Mouse (Mus musculus) kidney, adult 18-20 months (tissue): Measurements from ENCODE around the gene Tmem236.

Source experiments
- DNase-seq: peaks from one replicate; pipeline ENCODE4 v3.0.0; 2021

The Tmem236 gene

DNA sequence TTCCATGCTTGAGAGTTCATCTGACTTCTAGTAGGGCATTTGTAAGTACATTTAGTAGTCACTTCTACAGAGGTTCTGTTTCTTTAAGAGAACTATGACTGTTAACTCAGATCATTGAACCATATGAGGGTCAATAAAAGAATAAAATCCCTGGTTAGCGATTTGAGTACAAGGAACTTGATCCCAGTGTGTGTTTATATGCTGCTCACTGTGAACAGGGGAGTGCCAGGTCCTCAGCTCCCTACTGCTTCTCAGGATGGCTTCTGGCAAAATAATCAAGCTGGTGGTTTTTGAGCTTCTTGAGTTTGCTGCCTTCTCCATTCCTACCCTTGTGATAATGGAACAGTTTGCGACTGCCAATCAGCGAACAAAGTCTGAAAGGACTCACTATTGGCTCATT is at the start of gene Tmem236:
Tmem236 (plus strand) TSS at position 190 of the 400 bp plus-strand sequence.
- DNase-seq: no peak

DNA sequence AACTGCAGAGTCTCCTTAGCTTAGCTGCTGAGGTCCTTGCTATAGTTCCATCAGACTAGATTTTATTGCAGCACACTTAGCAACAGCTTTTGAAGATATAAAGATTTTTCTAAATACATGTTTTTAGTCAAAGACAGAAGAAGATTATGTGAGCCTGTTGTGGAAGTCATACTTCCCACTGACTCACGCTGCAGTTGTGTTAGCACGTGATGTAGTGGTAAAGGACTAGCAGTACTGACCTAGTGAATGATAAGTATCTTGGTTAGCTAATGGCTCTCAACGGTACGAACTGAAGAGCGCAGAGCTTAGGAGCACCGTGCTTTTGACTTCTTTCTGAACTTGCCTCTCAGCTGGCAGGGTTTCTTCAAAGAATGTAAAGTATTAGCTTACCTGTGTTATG is 47.9 kb upstream of the Tmem236 start:
- no peak for DNase-seq

DNA sequence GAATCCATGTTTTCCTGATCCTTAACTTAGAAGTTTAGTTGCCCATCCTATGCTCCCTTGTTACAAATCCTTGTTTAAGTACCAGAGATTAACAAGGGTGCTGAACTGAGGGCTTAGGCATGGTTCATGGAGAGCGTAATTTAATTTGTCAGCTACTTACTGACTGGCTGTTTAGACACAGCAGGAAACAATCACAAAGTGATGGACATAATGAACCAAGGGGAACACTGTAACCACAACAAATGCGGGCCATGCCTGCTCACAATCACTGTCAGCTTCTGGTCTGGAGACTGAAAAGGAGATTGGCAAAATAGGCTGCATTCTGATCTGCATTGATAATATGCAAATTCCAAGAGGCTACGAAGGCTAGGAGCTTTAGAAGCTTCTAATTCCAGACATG is 46.7 kb upstream of the Tmem236 start:
- no peak for DNase-seq

DNA sequence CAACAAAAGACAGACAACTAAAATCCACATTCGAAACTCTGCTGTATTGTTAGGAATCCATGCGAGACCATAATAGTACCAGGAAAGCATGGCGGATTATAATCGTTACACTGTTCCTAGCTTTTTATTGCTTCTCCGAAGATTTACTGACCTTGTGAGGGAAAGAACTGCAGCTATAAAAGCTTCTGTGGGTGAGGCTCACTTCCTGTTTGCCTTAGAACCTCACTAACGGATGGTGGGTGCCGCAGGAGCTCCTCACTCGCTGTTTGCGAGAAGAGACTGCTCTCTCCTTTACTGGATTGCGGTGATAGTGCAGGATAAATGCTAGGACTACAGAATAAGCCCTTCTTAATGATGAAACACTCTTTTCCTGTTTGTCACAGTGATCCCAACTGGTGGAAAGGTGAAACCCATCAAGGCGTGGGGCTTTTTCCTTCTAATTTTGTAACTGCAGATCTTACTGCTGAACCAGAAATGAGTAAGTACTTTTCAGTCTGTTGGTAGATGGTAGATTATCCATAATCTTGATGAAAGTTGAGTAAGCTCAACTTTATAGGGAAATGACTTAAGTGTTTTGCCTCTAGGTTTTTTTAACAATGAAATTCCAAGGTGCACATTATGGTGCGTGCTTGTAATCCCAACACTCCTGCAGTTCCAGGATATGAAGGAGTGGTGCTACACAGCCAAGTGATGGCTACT is 43.5 kb upstream of the Tmem236 start:
- DNase-seq: no peak

DNA sequence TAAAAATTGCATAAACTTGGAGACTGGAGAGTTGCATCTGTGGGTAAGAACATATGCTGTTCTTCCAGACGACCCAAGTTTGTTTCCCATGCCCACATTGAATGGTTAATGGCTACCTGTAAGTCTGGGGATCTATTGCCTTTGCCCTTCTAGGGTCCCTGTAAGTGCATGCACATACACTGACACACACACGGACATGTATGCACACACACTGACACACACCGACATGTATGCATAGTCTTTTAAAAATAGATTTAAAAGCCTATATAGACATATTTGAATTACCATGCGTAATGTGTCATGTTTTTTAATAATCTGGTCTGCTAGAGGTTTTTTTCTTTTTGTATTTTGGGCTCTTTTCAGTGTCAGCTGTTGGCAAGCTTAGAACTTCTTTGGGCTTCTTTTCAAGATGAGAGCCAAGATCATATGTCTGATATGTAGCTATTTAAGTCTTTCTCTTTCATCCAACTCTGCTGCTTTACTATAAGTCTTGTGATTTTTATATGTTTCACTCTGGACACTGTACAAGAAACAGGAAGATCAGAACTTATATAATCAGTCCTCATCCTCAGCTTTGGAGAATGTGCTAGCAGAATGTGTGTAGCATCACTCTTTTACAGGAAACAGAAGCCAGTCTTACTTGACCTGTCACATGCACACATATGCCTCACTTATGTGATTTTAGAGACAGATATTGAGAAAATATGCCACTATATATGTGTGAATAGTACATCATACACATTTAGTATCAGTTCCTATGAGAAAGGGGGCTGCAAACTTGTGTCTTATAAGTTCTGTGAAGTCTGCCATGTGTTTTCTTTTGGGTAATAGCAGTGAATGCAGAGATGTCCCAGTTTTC is 41.6 kb upstream of the Tmem236 start:
- DNase-seq: no peak

DNA sequence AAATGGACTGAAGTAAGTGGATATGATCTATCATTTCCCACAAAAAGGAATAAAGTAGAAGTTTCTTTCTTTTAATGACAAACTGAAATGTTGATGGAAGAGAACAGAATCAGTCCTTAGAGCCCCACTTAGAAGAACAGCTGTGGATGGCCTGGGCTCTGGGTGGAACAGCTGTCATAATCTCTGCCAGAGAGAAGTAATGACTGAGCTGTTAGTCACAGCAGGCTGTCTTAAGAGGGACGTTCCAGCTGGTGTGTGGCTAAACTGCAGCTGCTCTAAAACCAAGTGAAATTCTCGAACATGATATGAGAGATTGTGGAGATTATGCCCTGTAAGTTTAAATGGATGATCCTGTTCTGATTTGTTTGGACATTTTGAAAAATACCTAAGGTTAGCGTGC is 37.4 kb upstream of the Tmem236 start:
- no peak for DNase-seq

DNA sequence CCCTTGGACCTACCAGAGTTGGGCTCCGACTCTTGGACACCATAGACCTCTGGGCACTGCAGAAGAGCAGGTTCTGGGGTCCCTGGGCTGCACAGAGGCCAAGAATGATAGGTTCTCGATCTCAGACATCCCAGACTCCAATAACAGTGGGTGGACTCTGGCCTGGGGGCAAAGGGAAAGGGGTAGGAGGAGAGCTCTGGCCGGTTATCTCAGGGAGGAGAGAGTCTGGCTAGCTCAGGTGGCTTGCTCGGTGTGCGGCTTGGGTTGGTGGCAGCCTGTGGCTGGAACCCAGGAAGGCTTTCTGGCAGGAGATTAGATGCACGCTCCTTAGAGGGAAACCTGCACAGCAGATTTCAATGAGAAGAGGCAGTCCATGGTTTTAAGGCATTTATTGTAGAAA is 34.7 kb upstream of the Tmem236 start:
- no peak for DNase-seq

DNA sequence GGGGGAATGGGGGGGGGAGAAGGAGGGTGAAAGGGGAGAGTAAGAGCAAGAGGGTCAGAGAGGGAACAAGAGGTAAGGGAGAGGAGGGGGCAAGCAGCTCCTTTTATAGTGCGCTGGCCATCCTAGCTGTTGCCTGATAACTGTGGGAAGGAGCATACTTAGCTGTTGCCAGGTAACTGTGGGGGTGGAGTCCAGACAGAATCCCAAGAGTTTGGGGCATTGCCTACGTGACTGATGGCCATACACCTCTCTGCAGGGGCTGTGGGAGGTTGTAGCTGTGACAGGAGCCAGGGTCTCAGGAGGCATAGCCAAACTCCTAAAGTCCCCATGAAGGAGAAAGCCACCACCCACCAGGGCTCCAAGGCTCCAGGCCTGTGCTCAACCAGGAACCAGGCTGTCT is 34.3 kb upstream of the Tmem236 start:
- no peak for DNase-seq

DNA sequence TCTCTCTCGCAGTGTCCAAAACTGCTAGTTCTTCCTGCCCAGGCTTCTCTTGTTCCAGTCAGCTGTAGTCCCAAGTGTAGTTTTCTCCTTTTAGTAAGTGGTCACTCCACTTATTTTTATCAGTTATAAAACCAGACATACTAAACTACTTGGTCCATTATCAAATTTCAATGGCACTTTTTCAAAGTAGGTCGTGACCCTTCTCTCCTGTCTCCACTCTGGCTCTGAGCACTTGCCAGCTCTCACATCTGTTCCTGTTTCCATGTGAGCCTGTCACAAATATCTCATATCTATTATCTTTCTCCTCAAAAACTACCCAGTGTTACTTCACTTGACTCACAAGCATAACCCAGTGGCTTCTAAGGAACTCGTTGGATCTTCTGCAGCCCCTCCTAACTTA is 29.0 kb upstream of the Tmem236 start:
- DNase-seq: no peak

DNA sequence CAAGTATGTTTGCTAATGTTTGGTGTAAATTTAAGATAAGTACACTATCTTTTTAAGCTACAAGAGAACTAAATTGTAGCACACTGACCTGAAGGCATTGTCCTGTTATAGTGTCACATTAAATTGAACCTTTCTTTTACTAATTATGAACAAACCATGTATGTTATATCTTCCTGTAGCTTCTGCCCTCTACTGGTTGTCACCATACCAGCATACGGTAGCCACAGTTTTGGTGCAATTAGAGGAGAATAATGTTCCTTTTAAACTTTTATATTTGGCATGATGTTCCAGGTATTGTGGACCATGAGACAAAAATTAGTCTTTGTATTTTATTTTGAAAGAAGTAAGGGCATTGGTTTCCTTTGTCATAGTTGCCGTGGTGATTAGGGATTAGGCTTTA is 27.4 kb upstream of the Tmem236 start:
- DNase-seq: no peak

DNA sequence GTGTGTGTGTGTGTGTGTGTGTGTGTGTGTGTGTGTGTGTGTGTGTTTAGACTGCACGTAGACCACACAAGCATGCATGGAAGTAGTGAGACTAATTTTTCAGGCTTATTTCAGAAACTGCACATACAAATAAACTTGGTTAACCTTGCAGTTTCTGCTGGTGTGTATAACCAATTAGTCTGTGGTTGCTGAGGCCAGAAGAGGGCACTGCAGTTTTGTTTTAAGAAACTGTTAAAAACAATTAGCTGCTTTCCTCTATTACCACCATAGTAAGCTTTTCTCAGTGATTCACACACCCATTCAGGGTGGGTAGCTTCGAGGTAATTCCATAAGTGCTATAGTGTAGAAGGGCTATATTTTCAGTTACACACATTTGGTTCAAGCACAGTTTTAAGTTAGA is 23.5 kb upstream of the Tmem236 start:
- no peak for DNase-seq

DNA sequence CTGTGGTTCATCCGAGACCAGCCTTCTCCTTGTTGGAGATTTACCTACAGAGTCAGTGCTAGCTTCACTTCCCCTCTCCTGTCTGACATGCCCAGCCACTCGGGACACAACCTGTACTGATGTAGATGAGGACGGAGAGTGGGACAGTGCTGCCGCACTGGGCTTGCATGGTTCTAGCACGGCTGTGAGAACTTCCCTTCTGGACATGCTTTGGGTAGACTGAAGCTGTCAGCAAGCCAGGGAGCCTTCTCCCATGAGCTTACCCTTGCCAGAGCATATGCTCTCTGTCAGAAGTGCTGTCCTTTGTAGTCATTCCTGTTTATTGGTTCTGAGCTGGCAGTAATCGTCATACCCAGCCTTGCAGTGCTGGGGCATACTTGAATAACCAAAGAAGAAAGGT is 22.5 kb upstream of the Tmem236 start:
- DNase-seq: no peak

DNA sequence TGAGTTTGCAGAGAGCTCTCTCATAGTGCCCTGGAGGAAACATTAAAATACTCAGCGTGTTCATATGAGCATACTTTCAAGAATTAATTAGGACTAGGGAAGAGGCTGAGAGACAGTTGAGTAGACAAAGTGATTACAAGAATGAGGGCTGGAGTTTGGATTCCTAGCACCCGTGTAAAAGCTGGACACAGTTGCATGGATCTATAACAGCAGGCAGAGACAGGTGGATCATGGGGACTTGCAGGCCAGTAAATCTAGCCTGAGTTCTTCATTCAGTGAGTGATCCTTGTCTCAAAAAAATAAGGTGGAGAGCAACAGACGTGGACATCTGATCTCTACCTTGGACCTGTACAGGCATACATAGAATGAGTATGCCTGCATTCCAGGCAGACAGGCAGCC is 15.3 kb upstream of the Tmem236 start:
- no peak for DNase-seq

DNA sequence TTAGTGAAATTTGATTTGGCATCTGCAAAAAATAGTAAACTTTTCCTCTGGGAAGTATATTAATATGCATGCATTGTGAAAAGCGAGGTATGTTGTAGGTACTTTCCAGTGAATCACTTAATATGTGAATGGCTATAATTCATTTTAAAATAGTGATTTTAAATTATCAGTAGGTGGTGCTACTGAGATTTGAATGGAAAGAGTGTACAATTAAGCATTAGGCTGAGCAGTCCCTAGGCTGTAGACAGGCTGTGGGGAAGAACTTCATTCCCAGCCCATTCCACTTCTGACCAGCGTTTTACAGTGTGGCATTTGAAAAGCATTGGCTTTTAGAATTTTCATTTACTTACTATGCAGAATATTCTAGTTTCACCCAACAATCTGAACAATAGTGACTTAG is 14.6 kb upstream of the Tmem236 start:
- no peak for DNase-seq

DNA sequence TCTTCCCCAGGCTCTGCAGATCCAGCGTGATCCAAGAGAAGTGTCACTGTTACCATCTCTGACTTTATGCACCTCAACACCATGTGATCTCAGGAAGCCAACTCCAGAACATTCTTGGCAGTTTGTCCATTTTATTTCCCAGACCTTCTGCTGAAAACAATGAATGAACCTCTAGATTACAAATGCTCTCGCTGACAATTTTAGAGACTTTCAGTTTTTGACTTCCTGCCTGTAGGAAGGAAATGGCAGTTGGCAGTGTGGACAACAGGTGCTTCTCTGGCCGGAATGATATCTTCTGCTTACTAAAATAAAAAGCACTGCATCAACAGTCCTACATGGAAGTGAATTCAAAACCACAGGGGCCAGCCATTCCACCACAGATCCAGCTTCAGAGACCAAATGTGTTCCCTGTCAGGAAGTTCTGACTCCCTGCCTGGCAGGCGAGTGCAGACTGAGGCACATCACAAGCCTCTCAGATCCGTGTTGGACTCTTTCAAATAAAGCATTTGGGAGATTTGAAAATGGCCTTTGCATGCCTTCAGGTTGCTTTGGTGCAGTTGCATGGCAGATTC is 9.8 kb upstream of the Tmem236 start:
- no peak for DNase-seq

DNA sequence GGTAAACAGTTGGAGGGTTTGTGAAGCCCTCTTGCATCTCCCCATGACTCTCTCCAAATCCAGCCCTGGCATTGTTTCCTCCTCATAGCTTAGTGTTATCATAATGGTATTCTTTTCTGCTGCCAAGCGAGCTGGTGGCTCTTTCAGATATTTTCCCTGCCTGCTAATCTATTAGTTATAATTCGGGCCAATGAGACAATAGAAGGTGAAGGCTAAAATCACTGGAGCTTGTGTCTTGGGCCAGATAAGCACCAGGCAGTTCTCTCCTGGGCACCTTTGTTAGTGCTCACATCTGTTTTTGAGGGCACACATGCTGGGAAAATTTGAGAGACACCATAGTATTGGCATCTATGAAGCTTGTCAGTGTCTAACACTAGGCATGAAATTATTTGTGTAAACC is 9.3 kb upstream of the Tmem236 start:
- no peak for DNase-seq

DNA sequence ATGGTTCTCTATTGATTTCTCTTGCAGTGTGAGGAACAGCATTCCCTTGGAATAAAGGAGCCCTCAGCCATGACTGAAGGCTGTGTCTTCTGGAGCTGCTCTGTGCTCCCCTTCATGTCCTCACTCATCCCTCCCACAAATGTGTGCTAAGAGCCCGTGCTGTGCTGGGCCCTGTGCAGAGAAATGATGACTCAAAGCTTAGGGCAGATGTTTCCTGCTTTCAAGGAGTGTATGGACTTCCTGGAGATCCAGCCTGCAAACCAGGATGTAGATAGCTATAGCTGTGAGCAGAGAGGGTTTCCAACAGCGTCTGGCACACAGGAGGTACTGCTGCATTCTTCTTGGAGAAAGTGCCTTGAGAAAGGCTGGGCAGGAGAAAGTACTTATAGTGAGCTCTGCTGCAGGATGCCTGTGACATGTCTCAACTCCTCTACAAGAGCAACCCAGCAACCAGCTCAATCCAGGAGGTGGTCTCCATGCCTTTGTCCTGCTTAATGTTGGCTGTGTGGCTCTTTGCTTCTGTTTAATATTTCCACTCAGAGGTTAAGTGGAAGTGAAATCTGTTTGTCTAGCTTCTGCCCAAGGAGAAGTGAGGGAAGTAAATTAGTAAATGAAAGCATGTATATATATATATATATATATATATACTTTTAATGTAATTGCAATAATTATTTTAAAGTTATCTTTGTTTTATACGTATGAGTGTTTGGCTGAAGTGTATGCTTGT is 8.5 kb upstream of the Tmem236 start:
- no peak for DNase-seq

DNA sequence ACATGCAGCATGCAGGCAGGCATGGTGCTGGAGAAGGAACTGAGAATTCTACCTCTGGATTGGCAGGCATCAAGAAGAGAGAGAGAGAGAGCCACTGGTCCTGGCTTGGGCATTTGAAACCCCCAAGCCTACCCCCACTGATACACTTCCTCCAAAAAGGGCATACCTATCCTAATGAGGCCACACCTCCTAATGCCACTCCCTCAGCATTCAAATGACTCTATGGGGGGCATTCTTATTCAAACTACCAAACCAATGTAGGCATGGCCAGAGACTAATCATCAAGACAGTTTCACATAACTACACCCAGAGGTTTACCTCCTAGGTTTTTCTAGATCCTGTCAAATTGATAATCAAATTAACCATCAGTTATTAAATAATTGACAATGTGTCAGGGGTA is 6.6 kb upstream of the Tmem236 start:
- DNase-seq: no peak

DNA sequence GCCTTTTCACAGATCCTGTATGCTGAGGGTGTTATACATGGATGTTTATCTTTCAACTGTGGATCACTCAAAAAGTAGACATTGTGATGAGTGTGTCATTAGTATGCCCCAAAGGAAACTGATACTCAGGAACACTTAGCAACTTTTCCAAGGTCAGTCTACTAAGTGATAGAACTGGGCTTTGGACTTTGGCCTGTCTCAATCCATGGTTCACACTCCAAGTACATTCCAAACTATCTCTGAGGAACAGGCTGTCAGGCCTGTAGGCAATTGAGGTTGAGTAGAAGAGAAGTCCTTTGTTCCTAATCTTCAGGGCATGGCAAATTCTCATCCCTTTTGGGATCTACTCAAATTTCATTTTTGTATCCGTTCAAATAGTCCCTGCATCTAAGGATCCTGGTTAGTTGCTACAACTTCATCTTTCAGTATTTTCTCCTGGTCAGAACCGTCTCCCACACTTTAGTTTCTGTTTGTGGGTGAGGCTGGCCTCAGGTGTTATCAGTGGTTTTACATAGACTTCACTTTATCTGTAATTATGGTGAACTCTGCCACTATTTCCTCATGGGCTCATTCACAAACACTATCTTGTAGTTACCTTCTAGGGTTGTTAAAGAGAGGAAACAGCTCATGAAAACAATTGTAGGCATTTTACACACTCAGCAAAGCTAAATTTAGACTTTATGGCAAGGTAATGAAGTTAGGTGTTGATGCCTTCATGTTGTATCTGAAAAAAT is 2.3 kb downstream of the Tmem236 start:
- DNase-seq: no peak

DNA sequence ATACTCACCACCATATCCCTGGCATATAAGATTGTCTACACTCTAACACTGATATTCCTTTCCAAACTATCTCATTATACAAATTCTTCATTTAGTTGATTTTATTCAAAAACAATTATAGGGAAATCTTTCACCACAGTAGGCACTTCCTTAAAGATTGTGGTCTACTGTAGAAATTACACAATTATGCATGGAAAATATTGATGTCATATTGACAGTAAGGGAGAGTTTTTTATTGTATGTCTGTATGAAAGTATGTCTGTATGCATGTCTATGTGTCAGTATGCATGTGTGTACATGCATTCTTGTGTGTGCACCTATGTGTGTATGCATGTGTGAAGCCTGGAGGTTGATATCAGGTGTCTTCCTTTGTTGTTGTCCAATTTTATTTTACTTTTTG is 10.1 kb downstream of the Tmem236 start:
- no peak for DNase-seq

DNA sequence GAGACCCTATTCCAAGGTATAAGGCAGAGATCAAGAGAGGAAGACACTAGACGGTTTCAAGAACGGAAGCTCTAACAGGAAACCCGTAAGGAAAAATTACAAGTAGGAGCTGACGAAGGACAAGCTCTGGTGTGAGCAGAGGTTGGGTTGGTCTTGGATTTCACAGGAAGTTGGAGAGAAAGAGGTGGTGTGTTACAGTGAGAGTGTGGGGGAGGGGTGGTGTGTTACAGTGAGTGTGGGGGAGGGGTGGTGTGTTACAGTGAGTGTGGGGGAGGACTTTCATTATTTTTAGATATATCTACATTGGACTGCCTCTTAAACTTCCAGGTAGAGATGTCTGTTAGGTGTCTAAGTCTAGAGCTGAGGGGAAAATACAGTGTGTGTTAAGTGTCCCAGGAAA is 16.4 kb downstream of the Tmem236 start:
- DNase-seq: no peak

DNA sequence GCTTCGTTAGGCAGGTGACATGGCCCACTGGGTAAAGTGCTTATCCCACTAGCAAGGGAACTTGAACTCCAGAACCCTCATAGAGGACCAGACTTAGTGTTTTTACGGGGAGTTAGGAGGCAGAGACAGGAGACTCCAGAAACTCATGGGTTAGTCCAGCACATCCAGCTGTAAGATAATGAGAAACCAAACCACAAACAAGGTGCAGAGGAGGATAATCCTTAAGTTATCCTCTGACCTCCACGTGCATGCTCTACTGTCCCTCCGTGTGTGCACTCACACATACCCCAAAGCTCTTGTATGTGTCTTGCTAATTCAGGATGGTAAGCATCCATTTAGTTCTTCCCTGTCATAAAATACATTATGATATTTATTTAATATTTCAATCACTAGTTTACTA is 17.3 kb downstream of the Tmem236 start:
- no peak for DNase-seq

DNA sequence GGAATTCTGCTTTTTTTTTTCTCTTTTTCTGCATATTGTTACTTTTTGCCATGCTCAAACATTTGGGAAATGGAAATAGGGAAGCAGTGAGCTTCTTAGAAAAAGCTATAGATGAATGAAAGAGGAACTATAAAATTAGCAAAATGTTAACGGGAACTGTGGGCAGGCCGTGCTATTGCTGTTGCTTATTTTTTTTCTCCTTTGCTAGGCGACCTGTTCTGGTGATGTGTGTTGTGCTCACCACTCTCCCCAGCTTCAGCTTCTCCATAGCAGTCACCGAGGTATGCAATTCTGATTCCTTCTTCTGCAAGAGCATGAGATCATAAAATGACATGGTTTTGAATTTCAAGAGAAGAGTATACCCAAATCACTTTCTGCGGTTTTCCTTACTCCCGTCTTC is 17.7 kb downstream of the Tmem236 start:
- no peak for DNase-seq
